Mouse (Mus musculus): ENCODE data around the gene Gm20388. TPM values are rescaled to one million over a fixed set of nuclear protein-coding genes. Genes with fewer than 3 reads are reported as not detected.
A peak's percentile ranks its signal among the peaks of the same experiment; 100 is the strongest.

The Gm20388 gene
- total RNA-seq, 1 experiment from 2014 or later: 35.7 TPM

DNA sequence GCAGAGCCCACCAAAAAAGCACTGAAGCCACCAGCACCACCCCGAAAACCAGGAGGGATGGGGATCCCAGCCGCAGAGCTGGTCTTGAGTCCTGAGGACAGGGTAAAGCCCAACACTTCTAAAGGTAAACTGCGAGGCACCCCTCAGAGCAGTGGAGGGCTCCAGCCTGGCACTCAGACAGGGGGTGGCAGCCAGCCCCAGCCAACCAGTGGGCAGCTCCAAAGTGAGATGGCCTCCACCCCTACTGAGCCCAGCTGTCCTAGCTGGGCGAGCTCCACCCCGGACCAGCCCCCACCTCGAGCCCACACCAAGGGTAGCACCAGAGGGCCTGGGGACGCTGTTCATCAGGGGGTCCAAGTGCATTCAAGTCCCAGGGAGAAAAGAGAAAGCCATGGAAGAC is 2359.9 kb downstream of the Gm20388 start:
- no peak for ATAC-seq (replicated peaks; ENCODE audit: low read depth, poor library complexity, severe bottlenecking)

DNA sequence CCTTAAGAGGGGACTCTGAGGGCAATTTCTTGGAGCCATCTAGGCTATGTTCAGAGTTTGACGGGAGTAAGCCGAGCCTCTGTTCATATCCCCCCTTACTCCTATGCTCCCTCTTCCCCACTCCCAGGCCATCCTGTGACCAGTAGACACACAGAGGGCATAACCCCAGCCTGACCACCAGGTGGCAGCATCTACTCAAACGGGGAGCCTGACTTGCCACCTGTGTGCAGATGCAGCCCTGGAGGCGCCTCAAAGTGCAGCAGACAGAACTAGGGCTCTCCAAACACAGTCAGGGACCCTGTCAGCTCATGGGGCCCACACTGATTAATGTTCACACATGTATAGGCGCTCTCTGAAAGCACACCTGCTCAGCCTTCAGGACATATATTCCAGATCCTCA is 2362.5 kb downstream of the Gm20388 start:
- ATAC-seq (replicated peaks; ENCODE audit: low read depth, poor library complexity, severe bottlenecking): peak; percentile 64

GRCm38 (mm10) chr8:122273826-122274225 is 2363.2 kb downstream of the Gm20388 start:
- 0 out of 2 replicates have a peak, but pooled peaks have one; percentile 7 for ATAC-seq (replicated peaks; ENCODE audit: low read depth, poor library complexity, severe bottlenecking)

DNA sequence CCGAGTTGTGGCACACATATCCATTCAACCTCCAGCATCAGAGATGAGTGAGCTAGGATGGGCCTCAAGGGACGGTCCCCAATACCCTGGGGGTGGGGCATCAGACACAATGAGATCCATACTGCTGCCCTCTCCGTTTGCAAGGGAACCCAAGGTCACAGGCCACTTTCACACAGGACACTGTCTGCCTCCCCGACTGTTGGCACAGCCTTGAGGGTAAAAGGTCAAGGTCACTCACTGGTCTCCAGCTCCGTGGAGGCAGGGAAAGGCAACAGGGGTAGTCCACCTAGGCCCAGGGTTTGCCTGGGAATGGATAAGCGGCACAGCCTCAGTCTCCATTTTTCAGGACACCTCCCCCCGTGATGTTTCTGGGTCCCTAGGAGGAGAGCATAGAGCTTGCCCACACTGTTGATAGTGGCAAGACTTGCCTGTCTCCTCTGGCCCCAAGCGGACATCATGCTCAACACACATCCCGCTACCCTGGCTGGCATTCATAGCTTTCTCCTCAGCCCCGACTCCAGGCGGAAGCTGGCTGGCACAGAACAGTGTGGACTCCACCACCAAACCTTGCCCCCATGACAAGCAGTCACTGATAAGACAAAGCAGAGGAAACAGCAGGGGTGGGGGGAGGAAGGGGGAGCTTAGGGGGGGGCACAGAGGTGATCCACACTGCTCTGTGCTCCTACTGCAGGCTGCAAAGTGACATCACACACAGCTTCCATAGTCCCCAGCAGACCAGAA is 2364.2 kb downstream of the Gm20388 start:
- peak; percentile 55 for ATAC-seq (replicated peaks; ENCODE audit: low read depth, poor library complexity, severe bottlenecking)

DNA sequence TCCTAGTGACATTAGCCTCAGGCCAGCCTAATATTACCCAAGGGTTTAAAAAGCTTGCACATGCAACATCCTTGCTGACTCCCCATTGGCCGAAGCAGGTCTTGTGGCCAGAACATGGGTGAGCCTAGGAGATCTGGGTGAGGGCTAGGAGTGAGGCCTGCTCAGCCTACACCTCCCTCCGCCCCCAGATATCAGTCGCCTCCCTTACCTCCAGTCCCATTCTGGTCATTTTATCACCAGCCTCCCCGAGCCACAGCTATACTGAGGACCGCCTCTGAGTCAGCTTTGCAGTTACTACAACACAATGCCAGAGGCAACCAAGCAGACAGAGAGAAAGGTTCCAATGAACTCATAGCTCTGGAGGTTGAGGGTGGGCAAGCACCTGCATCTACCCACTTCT is 2365.7 kb downstream of the Gm20388 start:
- no peak for ATAC-seq (replicated peaks; ENCODE audit: low read depth, poor library complexity, severe bottlenecking)

DNA sequence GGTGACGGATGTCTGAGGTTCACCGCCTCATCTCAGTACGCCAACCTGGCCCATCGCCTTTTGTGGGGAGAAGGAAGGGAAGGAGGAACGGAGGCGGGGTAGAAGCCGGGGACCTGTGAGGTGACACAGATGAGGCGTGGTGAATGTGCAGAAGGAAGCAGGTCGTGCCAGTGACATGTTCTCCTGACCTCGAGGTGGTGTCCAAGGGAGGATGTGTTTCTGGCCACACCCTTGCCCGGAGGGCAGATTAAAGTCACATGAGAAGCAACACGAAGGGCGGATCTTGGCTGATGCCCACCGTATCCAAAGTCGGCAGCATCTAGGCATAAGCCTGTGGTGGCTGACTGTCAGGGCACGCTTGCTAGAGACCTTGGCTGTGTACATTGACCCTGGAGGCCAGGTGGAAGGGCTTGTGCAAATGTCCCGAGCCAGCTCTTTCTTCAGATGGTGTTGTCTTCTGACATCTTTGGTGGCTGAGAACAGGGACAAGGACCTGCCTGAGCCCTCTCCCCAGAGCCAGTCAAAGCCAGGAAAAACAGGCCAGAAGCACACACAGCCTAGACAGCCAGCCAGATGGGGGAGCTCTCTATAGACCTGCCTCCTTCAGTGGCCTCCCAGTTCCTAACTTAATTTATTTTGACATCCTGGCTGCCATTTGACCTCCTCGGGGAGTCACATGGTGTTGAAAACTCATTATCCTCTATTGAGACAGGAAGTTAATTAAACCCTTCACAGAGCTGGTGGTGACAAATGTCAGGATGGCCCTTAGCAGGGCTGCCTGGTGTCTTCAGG is 2366.8 kb downstream of the Gm20388 start:
- no peak for ATAC-seq (replicated peaks; ENCODE audit: low read depth, poor library complexity, severe bottlenecking)

- ATAC-seq (replicated peaks; ENCODE audit: low read depth, poor library complexity, severe bottlenecking): no peak
Observed at GRCm38 (mm10) chr8:122280156-122280555, 2369.5 kb downstream of the Gm20388 start.

- peak; percentile 4 for ATAC-seq (replicated peaks; ENCODE audit: low read depth, poor library complexity, severe bottlenecking)
Observed at GRCm38 (mm10) chr8:122280588-122281316, 2370.1 kb downstream of the Gm20388 start.

DNA sequence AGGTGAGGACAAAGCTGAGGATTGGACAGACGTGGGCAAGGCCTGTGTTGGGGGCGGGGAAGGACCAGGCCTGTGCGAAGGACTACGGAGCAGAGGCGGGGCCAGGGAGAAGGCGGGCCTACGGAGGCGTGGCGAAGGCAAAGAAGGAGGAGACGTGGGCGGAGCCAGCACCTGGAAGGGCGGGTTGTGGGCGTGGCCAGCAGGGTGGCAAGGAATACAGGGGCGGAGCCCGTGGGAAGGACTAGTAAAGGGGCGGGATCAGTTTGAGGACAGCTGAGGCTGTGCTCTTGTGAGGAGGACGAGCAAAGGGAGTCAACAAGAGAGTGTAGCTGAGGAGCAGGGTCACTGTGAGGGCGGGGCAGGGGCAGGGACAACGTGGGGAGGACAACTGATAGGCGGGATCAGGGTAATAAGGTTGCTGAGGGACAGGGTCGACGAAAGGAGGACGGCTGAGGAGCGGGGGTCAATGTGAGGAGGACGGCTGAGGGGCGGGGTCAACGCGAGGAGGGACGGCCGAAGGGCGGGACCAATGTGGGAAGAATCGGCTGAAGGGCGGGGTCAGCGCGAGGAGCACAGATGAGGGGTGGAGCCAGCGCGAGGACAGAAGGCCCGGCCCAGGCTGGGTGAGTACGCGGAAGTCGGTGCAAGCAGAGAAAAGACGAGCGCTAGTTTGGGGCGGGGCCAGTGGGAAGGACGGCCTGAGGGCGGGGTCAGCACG is 2370.8 kb downstream of the Gm20388 start:
- peak; percentile 55 for ATAC-seq (replicated peaks; ENCODE audit: low read depth, poor library complexity, severe bottlenecking)

DNA sequence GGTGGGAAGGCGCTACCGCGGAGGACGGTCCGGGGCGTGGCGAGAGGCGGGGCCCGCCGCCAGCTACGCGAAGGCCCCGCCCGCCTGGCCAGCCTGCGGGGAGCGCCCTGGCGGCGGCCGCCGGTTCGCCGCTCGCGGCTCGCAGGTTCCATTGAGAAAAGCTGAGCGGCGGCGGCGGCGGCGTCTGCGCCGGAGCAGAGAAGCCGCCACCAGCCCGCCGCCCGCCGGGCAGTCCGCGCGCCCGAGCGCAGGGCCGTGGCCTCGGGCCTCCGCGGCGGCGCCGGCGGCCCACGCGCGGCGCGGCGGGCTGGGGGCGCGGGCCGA is 2371.4 kb downstream of the Gm20388 start, which contains the start of gene Zfpm1:
Gene Zfpm1 (plus strand): TSS at position 107 of the 324 bp plus-strand sequence.
- no peak for ATAC-seq (replicated peaks; ENCODE audit: low read depth, poor library complexity, severe bottlenecking)

- ATAC-seq (replicated peaks; ENCODE audit: low read depth, poor library complexity, severe bottlenecking): no peak
Observed at GRCm38 (mm10) chr8:122282501-122283355, 2372.1 kb downstream of the Gm20388 start.

DNA sequence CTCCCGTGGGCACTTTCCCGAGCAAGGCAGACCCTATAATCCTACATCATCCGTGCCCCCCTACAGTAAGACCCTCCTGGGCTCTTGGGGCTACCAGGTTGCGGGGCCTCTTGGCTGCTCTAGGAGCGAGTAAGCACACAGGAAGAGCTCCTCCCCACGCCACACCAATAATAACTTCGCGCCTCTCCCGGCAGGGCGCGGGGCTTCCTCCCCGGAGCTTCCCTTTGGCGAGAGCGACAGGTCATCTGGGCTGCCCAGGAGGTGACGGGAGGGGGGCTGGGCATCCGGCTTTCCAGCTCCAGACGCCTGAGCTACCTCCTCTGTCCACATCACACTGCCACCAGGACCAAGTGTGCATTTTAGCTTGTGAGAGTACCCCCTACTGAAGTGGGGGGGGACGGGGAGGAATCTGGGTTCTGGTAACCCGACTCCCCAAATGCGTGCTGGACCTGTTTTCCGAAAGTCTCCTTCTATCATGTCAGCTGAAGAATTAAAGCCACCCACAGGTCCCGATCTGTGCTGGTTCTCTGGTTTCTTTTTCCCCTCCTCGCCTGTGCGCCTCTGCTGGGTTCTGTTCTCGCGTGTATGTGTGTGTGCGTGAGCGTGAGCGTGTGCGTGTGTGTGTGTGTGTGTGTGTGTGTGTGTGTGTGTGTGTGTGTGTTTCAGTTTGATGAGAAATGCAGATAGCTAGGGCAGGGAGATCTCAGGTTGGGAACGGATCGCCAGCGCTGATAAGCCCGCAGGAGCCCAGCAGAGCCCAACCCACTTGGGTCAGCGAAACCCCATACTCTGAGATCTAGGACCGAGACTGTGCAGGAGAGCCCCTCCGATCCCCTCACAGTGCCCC is 2372.9 kb downstream of the Gm20388 start:
- ATAC-seq (replicated peaks; ENCODE audit: low read depth, poor library complexity, severe bottlenecking): no peak

DNA sequence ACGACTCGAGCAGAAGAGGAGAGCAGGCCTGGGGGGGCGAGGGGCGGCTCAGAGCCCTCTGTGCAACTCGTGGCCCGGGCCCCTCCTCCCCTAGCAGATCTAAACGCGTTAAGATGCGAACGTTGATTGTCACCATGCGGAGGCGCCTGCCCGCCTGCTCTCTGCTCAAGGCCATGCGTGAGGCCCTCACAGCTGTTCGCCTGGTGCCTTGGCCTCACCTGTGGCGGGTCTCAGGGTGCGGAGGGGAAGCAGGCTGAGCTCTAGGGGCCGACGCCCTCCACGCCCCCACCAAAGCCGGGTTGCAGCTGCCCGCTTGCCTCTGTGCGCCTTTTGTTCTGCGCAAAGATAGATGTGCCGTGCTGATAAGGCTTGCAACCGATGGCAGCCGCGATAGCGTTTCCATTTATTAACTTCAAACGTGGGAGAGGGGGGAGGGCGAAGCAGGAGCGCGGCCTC is 2373.6 kb downstream of the Gm20388 start:
- ATAC-seq (replicated peaks; ENCODE audit: low read depth, poor library complexity, severe bottlenecking): no peak

GRCm38 (mm10) chr8:122284659-122285261 is 2374.1 kb downstream of the Gm20388 start:
- peak; percentile 14 for ATAC-seq (replicated peaks; ENCODE audit: low read depth, poor library complexity, severe bottlenecking)

DNA sequence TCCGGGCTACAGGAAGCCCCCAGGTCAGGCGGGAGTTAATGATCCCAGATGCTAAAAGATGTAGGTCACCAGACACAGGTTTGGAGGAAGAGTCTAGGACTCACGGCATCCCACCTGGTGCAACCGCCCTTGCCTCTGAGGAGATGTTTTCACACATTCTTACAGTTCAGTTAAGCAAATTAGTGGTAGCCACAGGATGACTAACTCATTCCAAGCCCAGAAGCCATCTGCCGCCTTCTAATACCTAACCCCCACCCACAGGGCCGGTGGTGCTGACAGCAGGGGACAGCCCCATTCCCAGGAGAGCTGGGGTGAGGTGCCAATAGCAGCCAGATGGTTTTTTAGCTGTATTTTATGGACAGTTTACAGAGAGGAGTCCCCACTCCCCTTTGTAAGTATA is 2375.1 kb downstream of the Gm20388 start:
- no peak for ATAC-seq (replicated peaks; ENCODE audit: low read depth, poor library complexity, severe bottlenecking)

DNA sequence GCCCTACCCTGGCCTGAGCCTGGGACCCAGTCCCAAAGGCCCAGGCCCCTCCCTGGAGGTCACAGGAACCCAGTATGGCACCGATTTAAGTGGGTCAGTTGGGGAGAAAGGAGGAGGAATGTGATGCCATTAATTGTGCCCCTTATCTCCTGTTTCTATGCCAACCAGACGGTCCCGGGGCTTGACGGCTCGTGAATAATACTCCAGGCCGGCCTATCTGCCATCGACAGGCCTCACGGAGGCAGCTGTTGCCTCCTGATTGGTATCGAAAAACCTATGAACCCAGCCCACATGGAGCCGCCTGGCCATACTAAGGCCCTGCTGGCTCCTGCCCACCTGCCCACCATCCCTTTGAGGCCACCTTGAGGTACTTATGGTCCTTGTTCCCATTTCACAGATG is 2376.3 kb downstream of the Gm20388 start:
- ATAC-seq (replicated peaks; ENCODE audit: low read depth, poor library complexity, severe bottlenecking): 0 out of 2 replicates have a peak, but pooled peaks have one; percentile 4

- ATAC-seq (replicated peaks; ENCODE audit: low read depth, poor library complexity, severe bottlenecking): no peak
Observed at GRCm38 (mm10) chr8:122287742-122288141, 2377.1 kb downstream of the Gm20388 start.

GRCm38 (mm10) chr8:122288344-122288743 is 2377.7 kb downstream of the Gm20388 start:
- no peak for ATAC-seq (replicated peaks; ENCODE audit: low read depth, poor library complexity, severe bottlenecking)

Data from common myeloid progenitor, adult 5-6 weeks (primary cell).